Mouse (Mus musculus) midbrain, embryonic 10.5 days (tissue): ENCODE results near the gene Mob2. TPM values are rescaled to one million over a fixed set of nuclear protein-coding genes. Genes with fewer than 3 reads are reported as not detected.

ENCODE experiments used
- DNase-seq: peaks from one replicate; pipeline ENCODE4 v3.0.0-alpha.2; 2017; ENCODE audit warnings: low spot score
- H3K27ac ChIP-seq: fragments of 300-500 bp; sonication (generic); replicated peaks from 2 replicates; pipeline ENCODE4 v1.5.1; 2016; ENCODE audit warnings: mild to moderate bottlenecking
- H3K27me3 ChIP-seq: fragments of 300-500 bp; sonication (generic); 2 replicates; pipeline ENCODE4 v1.6.1; 2016; ENCODE audit warnings: low read depth, mild to moderate bottlenecking; ENCODE audit not compliant: poor library complexity, severe bottlenecking
- H3K36me3 ChIP-seq: fragments of 300-500 bp; sonication (generic); 2 replicates; pipeline ENCODE4 v1.6.1; 2016; ENCODE audit warnings: mild to moderate bottlenecking, moderate library complexity
- H3K4me1 ChIP-seq: fragments of 300-500 bp; sonication (generic); 2 replicates; pipeline ENCODE4 v1.6.1; 2016
- H3K4me3 ChIP-seq: fragments of 300-500 bp; sonication (generic); 2 replicates; pipeline ENCODE4 v1.5.1; 2016; ENCODE audit warnings: mild to moderate bottlenecking, moderate library complexity
- H3K9me3 ChIP-seq: fragments of 300-500 bp; sonication (generic); replicated peaks from 2 replicates; pipeline ENCODE4 v1.6.1; 2016; ENCODE audit warnings: mild to moderate bottlenecking
- WGBS: fragments of 180-500 bp; shearing (Covaris S2); methylation state at CpG from one replicate; pipeline ENCODE4 v1.1.7; 2016; 5-methylcytosine and 5-hydroxymethylcytosine counted together
- polyA plus RNA-seq: library from polyadenylated mRNA; unstranded; fragments of >200 nt; fragmentation: Nextera tagmentation; extraction: Ambion mirVana; gene quantifications from 2 replicates; pipeline ENCODE4 v1.2.1, GENCODE M21; 2016

Gene Mob2
- polyA plus RNA-seq, 1 experiment from 2014 or later: 64.0 TPM

- no peaks in the 10 kb centered on the region for H3K36me3 ChIP-seq
- no peak overlapping the region for H3K27ac ChIP-seq
- no peaks in the 10 kb centered on the region for H3K27me3 ChIP-seq
- peak; percentile 37 for DNase-seq
- 80% methylated on average over 4 of the region's 4 CpGs for WGBS
- H3K4me1 ChIP-seq: 0 out of 2 replicates have a peak, but pooled peaks cover 5% of the 10 kb centered on the region
- no peak overlapping the region for H3K4me3 ChIP-seq
- no peaks in the 10 kb centered on the region for H3K9me3 ChIP-seq
Measured at GRCm38 (mm10) chr7:142037553-142038170, 23.2 kb downstream of the Mob2 start.

- no peak for DNase-seq
- Histone ChIP-seq H3K27ac (no peak overlapping the region), H3K4me1 (0 out of 2 replicates have a peak, but pooled peaks cover 5% of the 10 kb centered on the region), H3K4me3 (no peak overlapping the region), H3K36me3 (no peaks in the 10 kb centered on the region), H3K9me3 (no peaks in the 10 kb centered on the region), H3K27me3 (no peaks in the 10 kb centered on the region)
- 90% methylated on average over 2 of the region's 2 CpGs for WGBS
Measured at GRCm38 (mm10) chr7:142035048-142035811, 25.6 kb downstream of the Mob2 start.

DNA sequence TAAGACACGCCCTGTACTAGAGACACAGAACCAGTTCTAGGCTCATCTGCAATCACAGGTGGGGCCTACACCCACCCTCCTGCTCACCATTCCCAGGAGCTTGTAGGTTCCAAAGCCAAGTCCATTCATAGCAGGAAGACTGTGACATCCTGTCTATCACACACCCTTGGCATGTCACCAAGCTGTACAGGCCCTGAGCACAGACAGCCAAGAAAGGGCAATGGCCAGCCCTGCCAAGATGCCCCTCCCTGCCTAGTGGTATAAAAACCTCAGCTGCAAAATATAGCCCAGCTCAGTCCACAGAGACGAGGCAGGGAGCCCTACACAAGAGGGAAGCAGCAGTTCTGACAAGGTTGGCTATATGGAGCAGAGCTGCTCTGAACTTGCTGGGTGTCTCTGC is 26.7 kb downstream of the Mob2 start:
- no peaks in the 10 kb centered on the region for H3K27me3 ChIP-seq
- 92% methylated on average over 2 of the region's 2 CpGs for WGBS
- H3K36me3 ChIP-seq: no peaks in the 10 kb centered on the region
- no peaks in the 10 kb centered on the region for H3K9me3 ChIP-seq
- DNase-seq: no peak
- H3K4me1 ChIP-seq: 0 out of 2 replicates have a peak, but pooled peaks cover 5% of the 10 kb centered on the region
- H3K27ac ChIP-seq: no peak overlapping the region
- H3K4me3 ChIP-seq: no peak overlapping the region

DNA sequence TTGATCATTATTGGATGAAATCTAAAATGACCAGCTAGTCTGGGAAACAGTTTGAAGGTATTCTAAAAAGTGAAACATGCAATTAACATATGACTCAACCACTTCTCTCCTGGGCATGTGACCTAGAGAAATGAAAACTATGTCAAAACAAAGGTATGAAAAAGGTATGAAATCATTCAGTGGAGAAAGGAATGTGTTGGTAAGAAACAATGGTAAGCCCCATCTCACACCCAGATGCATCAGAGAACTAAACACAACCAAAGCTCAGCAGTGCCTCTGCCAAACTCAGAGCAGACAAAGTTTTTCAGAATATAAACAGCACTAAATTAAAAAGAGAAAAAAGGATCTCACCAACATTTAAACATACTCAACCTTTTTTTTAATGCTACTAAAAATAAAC is 30.8 kb downstream of the Mob2 start:
- Histone ChIP-seq H3K27ac (no peak overlapping the region), H3K9me3 (no peaks in the 10 kb centered on the region), H3K4me3 (no peak overlapping the region), H3K36me3 (no peaks in the 10 kb centered on the region), H3K4me1 (0 out of 2 replicates have a peak, but pooled peaks cover 2% of the 10 kb centered on the region), H3K27me3 (no peaks in the 10 kb centered on the region)
- DNase-seq: no peak

DNA sequence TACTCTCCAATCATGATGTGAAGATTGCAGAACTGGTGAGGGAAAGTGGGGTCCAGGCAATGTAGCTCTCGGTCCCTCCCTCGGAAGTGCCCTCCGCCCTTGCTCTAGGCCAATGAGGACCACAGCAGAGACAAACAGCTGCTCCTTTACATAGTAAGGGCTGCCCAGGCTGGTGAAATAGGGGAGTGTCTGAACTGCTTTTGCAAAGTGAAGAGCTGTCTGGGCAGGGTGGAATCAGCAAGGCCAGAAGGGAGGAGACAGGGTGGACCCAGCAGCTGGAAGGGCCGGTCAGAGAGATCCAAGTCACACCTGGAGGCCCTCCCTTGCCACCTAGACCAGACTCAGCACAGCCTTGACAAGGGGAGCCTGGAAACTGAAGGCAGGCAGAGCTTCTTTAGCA is 34.9 kb downstream of the Mob2 start:
- WGBS: 82% methylated on average over 4 of the region's 4 CpGs
- 0 out of 2 replicates have a peak overlapping the region, but pooled peaks have one; percentile 28 for H3K27ac ChIP-seq
- H3K4me3 ChIP-seq: no peak overlapping the region
- no peaks in the 10 kb centered on the region for H3K9me3 ChIP-seq
- H3K36me3 ChIP-seq: no peaks in the 10 kb centered on the region
- H3K4me1 ChIP-seq: peaks cover 6% of the 10 kb centered on the region
- no peaks in the 10 kb centered on the region for H3K27me3 ChIP-seq
- DNase-seq: no peak

GRCm38 (mm10) chr7:142025196-142025595 is 35.7 kb downstream of the Mob2 start:
- H3K4me1 ChIP-seq: peaks cover 6% of the 10 kb centered on the region
- no peaks in the 10 kb centered on the region for H3K27me3 ChIP-seq
- no peak for DNase-seq
- H3K9me3 ChIP-seq: no peaks in the 10 kb centered on the region
- WGBS: 87% methylated on average over 2 of the region's 2 CpGs
- H3K36me3 ChIP-seq: no peaks in the 10 kb centered on the region
- no peak overlapping the region for H3K4me3 ChIP-seq
- H3K27ac ChIP-seq: no peak overlapping the region

- DNase-seq: no peak
- H3K36me3 ChIP-seq: peaks cover 7% of the 10 kb centered on the region
- no peaks in the 10 kb centered on the region for H3K27me3 ChIP-seq
- 71% methylated on average over 3 of the region's 3 CpGs for WGBS
- no peak overlapping the region for H3K4me3 ChIP-seq
- peaks cover 6% of the 10 kb centered on the region for H3K4me1 ChIP-seq
- no peak overlapping the region for H3K27ac ChIP-seq
- H3K9me3 ChIP-seq: no peaks in the 10 kb centered on the region
Measured at GRCm38 (mm10) chr7:142020827-142021226, 40.0 kb downstream of the Mob2 start.

GRCm38 (mm10) chr7:142019699-142020098 is 41.2 kb downstream of the Mob2 start:
- Histone ChIP-seq H3K27ac (no peak overlapping the region), H3K4me3 (no peak overlapping the region), H3K36me3 (peaks cover 17% of the 10 kb centered on the region), H3K27me3 (no peaks in the 10 kb centered on the region), H3K4me1 (peaks cover 6% of the 10 kb centered on the region), H3K9me3 (no peaks in the 10 kb centered on the region)
- WGBS: 57% methylated on average over 2 of the region's 2 CpGs
- no peak for DNase-seq

DNA sequence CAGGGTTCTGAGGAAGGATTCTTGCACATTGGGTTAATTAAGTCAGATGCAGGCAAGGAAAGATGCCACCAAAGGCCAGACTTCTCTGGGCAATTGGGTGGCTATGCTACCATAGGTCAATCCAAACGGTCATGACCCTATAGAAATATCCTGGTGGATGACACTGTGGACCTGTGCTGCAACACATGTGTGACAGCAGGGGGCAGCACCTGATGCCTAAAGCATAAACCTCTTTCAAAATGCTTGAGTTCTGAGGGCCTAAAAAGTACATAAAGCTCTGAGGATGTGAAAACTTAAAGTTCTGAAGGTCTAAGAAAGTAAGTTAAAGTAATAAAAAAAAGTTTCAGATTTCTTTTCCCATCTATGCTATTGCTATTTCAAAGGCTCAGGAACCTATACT is 44.3 kb downstream of the Mob2 start:
- Histone ChIP-seq H3K4me3 (no peak overlapping the region), H3K36me3 (peaks cover 43% of the 10 kb centered on the region), H3K9me3 (no peaks in the 10 kb centered on the region), H3K27me3 (no peaks in the 10 kb centered on the region), H3K4me1 (no peaks in the 10 kb centered on the region; the same call in 1 of the 2 replicates), H3K27ac (no peak overlapping the region)
- DNase-seq: no peak
- 79% methylated on average over 1 of the region's 1 CpGs for WGBS

- Histone ChIP-seq H3K4me3 (no peak overlapping the region), H3K27ac (no peak overlapping the region), H3K36me3 (peaks cover 98% of the 10 kb centered on the region), H3K4me1 (no peaks in the 10 kb centered on the region), H3K9me3 (no peaks in the 10 kb centered on the region), H3K27me3 (no peaks in the 10 kb centered on the region)
- no peak for DNase-seq
- 87% methylated on average over 22 of the region's 22 CpGs for WGBS
Measured at GRCm38 (mm10) chr7:142001597-142002340, 59.1 kb downstream of the Mob2 start.

- no peak overlapping the region for H3K4me3 ChIP-seq
- no peaks in the 10 kb centered on the region for H3K4me1 ChIP-seq
- peaks cover 98% of the 10 kb centered on the region for H3K36me3 ChIP-seq
- no peak overlapping the region for H3K27ac ChIP-seq
- no peaks in the 10 kb centered on the region for H3K27me3 ChIP-seq
- no peak for DNase-seq
- WGBS: 91% methylated on average over 3 of the region's 3 CpGs
- no peaks in the 10 kb centered on the region for H3K9me3 ChIP-seq
Measured at GRCm38 (mm10) chr7:142000661-142001060, 60.2 kb downstream of the Mob2 start.

DNA sequence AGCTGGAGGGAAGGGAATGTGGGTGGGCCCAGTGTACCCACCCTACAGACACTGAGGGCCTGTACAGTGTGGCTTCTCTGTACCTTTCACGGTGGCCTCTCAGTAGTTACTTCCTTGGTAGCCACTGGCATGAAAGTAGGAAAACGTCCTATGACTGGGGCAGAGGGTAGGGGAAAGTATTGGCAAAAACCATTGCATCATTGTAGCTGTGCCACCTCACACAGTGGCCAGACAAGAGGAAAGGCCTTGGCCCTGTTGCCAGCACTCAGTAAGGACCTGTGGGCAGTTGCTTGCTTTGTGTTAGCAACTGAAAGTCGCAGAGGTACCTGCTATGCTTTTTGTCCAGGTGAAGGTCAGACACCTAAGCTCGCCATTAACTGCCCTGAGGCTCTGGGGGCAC is 66.7 kb downstream of the Mob2 start:
- H3K27me3 ChIP-seq: no peaks in the 10 kb centered on the region
- peaks cover 100% of the 10 kb centered on the region for H3K36me3 ChIP-seq
- DNase-seq: no peak
- H3K4me3 ChIP-seq: no peak overlapping the region
- WGBS: 86% methylated on average over 4 of the region's 4 CpGs
- no peaks in the 10 kb centered on the region for H3K4me1 ChIP-seq
- no peak overlapping the region for H3K27ac ChIP-seq
- H3K9me3 ChIP-seq: no peaks in the 10 kb centered on the region

DNA sequence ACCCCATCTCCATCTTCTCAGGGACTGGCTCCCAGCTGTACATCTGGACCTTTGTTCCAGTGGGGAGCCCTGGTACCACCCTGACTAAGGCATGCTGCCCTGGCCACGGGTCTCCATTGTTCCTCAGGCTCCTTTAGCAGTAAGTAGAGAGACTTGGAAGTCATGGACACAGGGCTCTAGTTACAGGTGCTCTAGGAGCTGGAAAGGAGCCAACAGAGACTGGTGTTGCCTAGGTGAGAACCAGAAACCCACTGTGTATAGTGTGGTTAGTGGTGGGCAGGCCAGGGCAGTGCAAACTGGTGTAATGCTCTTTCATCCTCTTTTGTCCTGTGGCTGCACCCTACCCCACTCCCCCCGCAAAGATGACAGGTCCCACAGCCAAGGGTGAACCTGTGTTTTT is 69.7 kb downstream of the Mob2 start:
- Histone ChIP-seq H3K4me1 (no peaks in the 10 kb centered on the region), H3K27ac (no peak overlapping the region; the same call in 1 of the 2 replicates), H3K27me3 (no peaks in the 10 kb centered on the region), H3K4me3 (no peak overlapping the region), H3K36me3 (peaks cover 100% of the 10 kb centered on the region), H3K9me3 (no peaks in the 10 kb centered on the region)
- 84% methylated on average over 2 of the region's 2 CpGs for WGBS
- no peak for DNase-seq
